Mouse (Mus musculus): ENCODE measurements around the gene Gcgr.

Gcgr gene

GRCm38 (mm10) chr11:120571754-120572416 lies 41.4 kb downstream of the Gcgr start:
- 8% methylated on average over 11 of the region's 11 CpGs for WGBS

GRCm38 (mm10) chr11:120572417-120572751 lies 41.9 kb downstream of the Gcgr start:
- WGBS = under 1% methylated on average over 24 of the region's 24 CpGs

- WGBS = under 1% methylated on average over 94 of the region's 94 CpGs
Observed at GRCm38 (mm10) chr11:120572752-120573584, 42.5 kb downstream of the Gcgr start, which contains the start of gene P4hb. Gene P4hb, minus strand, starts transcription at chr11:120573253.

- under 1% methylated on average over 23 of the region's 23 CpGs for WGBS
Observed at GRCm38 (mm10) chr11:120573585-120574277, 43.2 kb downstream of the Gcgr start.

GRCm38 (mm10) chr11:120574278-120574600 lies 43.7 kb downstream of the Gcgr start:
- 26% methylated on average over 5 of the region's 5 CpGs for WGBS

GRCm38 (mm10) chr11:120575046-120575445 lies 44.5 kb downstream of the Gcgr start:
- WGBS = 68% methylated on average over 2 of the region's 2 CpGs

GRCm38 (mm10) chr11:120576365-120576981 lies 46.0 kb downstream of the Gcgr start:
- 84% methylated on average over 3 of the region's 3 CpGs for WGBS

- WGBS = 77% methylated on average over 7 of the region's 7 CpGs
Observed at GRCm38 (mm10) chr11:120577211-120578023, 46.9 kb downstream of the Gcgr start.

GRCm38 (mm10) chr11:120578024-120578693 lies 47.7 kb downstream of the Gcgr start:
- WGBS = 81% methylated on average over 10 of the region's 10 CpGs

GRCm38 (mm10) chr11:120578694-120579243 lies 48.3 kb downstream of the Gcgr start:
- WGBS = 86% methylated on average over 11 of the region's 11 CpGs

- whole genome bisulfite sequencing = 55% methylated on average over 15 of the region's 15 CpGs
Observed at GRCm38 (mm10) chr11:120579316-120580107, 49.0 kb downstream of the Gcgr start.

GRCm38 (mm10) chr11:120580190-120580589 lies 49.7 kb downstream of the Gcgr start:
- 35% methylated on average over 7 of the region's 7 CpGs for WGBS

- WGBS = under 1% methylated on average over 43 of the region's 44 CpGs
Observed at GRCm38 (mm10) chr11:120580871-120581331, 50.4 kb downstream of the Gcgr start.

GRCm38 (mm10) chr11:120581490-120582267 lies 51.2 kb downstream of the Gcgr start, which contains the start of gene Arhgdia:
Gene Arhgdia, minus strand, starts transcription at chr11:120581624.
- 1% methylated on average over 73 of the region's 75 CpGs for WGBS

GRCm38 (mm10) chr11:120582268-120582981 lies 51.9 kb downstream of the Gcgr start:
- 54% methylated on average over 8 of the region's 8 CpGs for WGBS

- WGBS = 90% methylated on average over 2 of the region's 2 CpGs
Observed at GRCm38 (mm10) chr11:120582982-120583293, 52.4 kb downstream of the Gcgr start.

GRCm38 (mm10) chr11:120583937-120584336 lies 53.4 kb downstream of the Gcgr start:
- WGBS = 97% methylated on average over 1 of the region's 1 CpGs

- WGBS = 84% methylated on average over 6 of the region's 6 CpGs
Observed at GRCm38 (mm10) chr11:120588531-120588930, 58.0 kb downstream of the Gcgr start.

All from cerebral cortex, adult 2 months (tissue).